Mouse (Mus musculus): ENCODE measurements around the gene Gfra4. TPM values are rescaled to one million over a fixed set of nuclear protein-coding genes. Genes with fewer than 3 reads are reported as not detected.
A peak's percentile ranks its signal among the peaks of the same experiment; 100 is the strongest.
"Not testable (repeated sequence)": the region's sequence is repeated elsewhere in the genome, so short reads cannot be mapped to it uniquely, and the experiment has no call there.

Gene Gfra4
- polyA plus RNA-seq, 1 experiment, result not detected

GRCm38 (mm10) chr2:131038675-131039074 lies 4.2 kb downstream of the Gfra4 start:
- no peak overlapping the region for H3K4me3 ChIP-seq (ENCODE audit: insufficient read depth, low read depth, low read length)
- no peak overlapping the region for H3K27ac ChIP-seq (ENCODE audit: insufficient read depth, low read depth, low read length)
- TF ChIP-seq CTCF (IDR thresholded peaks at IDR 0.05; ENCODE audit: insufficient read depth, low read depth, low read length) (no peak), POLR2A (IDR thresholded peaks at IDR 0.05; ENCODE audit: insufficient read depth, low read depth, low read length) (no peak)
- peaks cover 22% of the 10 kb centered on the region for H3K4me1 ChIP-seq (ENCODE audit: control insufficient read depth, insufficient read depth, low read length)
- WGBS, result 92% methylated on average over 5 of the region's 5 CpGs

- H3K27ac ChIP-seq (ENCODE audit: insufficient read depth, low read depth, low read length), result no peak overlapping the region
- H3K4me1 ChIP-seq (ENCODE audit: control insufficient read depth, insufficient read depth, low read length), result peaks cover 22% of the 10 kb centered on the region
- H3K4me3 ChIP-seq (ENCODE audit: insufficient read depth, low read depth, low read length), result no peak overlapping the region
- no peak for TF ChIP-seq POLR2A (IDR thresholded peaks at IDR 0.05; ENCODE audit: insufficient read depth, low read depth, low read length)
- TF ChIP-seq CTCF (IDR thresholded peaks at IDR 0.05; ENCODE audit: insufficient read depth, low read depth, low read length), result no peak
- WGBS, result 90% methylated on average over 6 of the region's 6 CpGs
Measured at GRCm38 (mm10) chr2:131038197-131038596, 4.7 kb downstream of the Gfra4 start.

GRCm38 (mm10) chr2:131037226-131037990 lies 5.5 kb downstream of the Gfra4 start:
- Histone ChIP-seq H3K27ac (ENCODE audit: insufficient read depth, low read depth, low read length) (0 out of 2 replicates have a peak overlapping the region, but pooled peaks have one; percentile 41), H3K4me3 (ENCODE audit: insufficient read depth, low read depth, low read length) (no peak overlapping the region), H3K4me1 (ENCODE audit: control insufficient read depth, insufficient read depth, low read length) (peaks cover 22% of the 10 kb centered on the region)
- no peak for TF ChIP-seq POLR2A (IDR thresholded peaks at IDR 0.05; ENCODE audit: insufficient read depth, low read depth, low read length)
- no peak for TF ChIP-seq CTCF (IDR thresholded peaks at IDR 0.05; ENCODE audit: insufficient read depth, low read depth, low read length)
- 40% methylated on average over 17 of the region's 17 CpGs for WGBS

GRCm38 (mm10) chr2:131036757-131037156 lies 6.1 kb downstream of the Gfra4 start:
- TF ChIP-seq POLR2A (IDR thresholded peaks at IDR 0.05; ENCODE audit: insufficient read depth, low read depth, low read length) (no peak), CTCF (IDR thresholded peaks at IDR 0.05; ENCODE audit: insufficient read depth, low read depth, low read length) (no peak)
- Histone ChIP-seq H3K4me1 (ENCODE audit: control insufficient read depth, insufficient read depth, low read length) (peaks cover 20% of the 10 kb centered on the region), H3K27ac (ENCODE audit: insufficient read depth, low read depth, low read length) (no peak overlapping the region), H3K4me3 (ENCODE audit: insufficient read depth, low read depth, low read length) (no peak overlapping the region)

GRCm38 (mm10) chr2:131036343-131036742 lies 6.5 kb downstream of the Gfra4 start:
- TF ChIP-seq CTCF (IDR thresholded peaks at IDR 0.05; ENCODE audit: insufficient read depth, low read depth, low read length) (no peak), POLR2A (IDR thresholded peaks at IDR 0.05; ENCODE audit: insufficient read depth, low read depth, low read length) (no peak)
- peaks cover 17% of the 10 kb centered on the region for H3K4me1 ChIP-seq (ENCODE audit: control insufficient read depth, insufficient read depth, low read length)
- H3K4me3 ChIP-seq (ENCODE audit: insufficient read depth, low read depth, low read length), result no peak overlapping the region
- H3K27ac ChIP-seq (ENCODE audit: insufficient read depth, low read depth, low read length), result no peak overlapping the region
- WGBS, result 93% methylated on average over 2 of the region's 2 CpGs

DNA sequence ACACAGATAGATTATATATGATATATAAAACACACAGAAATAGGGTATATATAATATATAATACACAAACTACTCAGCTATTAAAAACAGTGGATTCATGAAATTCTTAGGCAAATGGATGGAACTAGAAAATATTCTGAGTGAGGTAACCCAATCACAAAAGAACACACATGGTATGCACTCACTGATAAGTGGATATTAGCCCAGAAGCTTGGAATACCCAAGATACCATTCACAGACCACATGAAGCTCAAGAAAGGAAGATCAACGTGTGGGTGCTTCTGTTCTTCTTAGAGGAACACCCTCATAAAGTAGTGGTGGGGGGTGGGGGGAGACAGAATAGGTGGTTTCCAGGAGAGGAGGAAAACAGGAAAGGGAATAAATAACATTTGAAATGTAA lies 11.5 kb downstream of the Gfra4 start:
- H3K4me3 ChIP-seq (ENCODE audit: insufficient read depth, low read depth, low read length); H3K4me1 ChIP-seq (ENCODE audit: control insufficient read depth, insufficient read depth, low read length); H3K27ac ChIP-seq (ENCODE audit: insufficient read depth, low read depth, low read length): not testable (repeated sequence)
- WGBS, result 63% methylated on average over 1 of the region's 1 CpGs

GRCm38 (mm10) chr2:131030998-131031397 lies 11.9 kb downstream of the Gfra4 start:
- Histone ChIP-seq H3K27ac (ENCODE audit: insufficient read depth, low read depth, low read length) (no peak overlapping the region), H3K4me1 (ENCODE audit: control insufficient read depth, insufficient read depth, low read length) (peaks cover 7% of the 10 kb centered on the region), H3K4me3 (ENCODE audit: insufficient read depth, low read depth, low read length) (no peak overlapping the region)
- WGBS, result 81% methylated on average over 1 of the region's 1 CpGs
- no peak for TF ChIP-seq POLR2A (IDR thresholded peaks at IDR 0.05; ENCODE audit: insufficient read depth, low read depth, low read length)
- no peak for TF ChIP-seq CTCF (IDR thresholded peaks at IDR 0.05; ENCODE audit: insufficient read depth, low read depth, low read length)

- peaks cover 7% of the 10 kb centered on the region for H3K4me1 ChIP-seq (ENCODE audit: control insufficient read depth, insufficient read depth, low read length)
- no peak overlapping the region for H3K4me3 ChIP-seq (ENCODE audit: insufficient read depth, low read depth, low read length)
- no peak overlapping the region for H3K27ac ChIP-seq (ENCODE audit: insufficient read depth, low read depth, low read length)
- WGBS, result 96% methylated on average over 2 of the region's 2 CpGs
- TF ChIP-seq CTCF (IDR thresholded peaks at IDR 0.05; ENCODE audit: insufficient read depth, low read depth, low read length), result no peak
- TF ChIP-seq POLR2A (IDR thresholded peaks at IDR 0.05; ENCODE audit: insufficient read depth, low read depth, low read length), result no peak
Measured at GRCm38 (mm10) chr2:131030561-131030960, 12.3 kb downstream of the Gfra4 start.

DNA sequence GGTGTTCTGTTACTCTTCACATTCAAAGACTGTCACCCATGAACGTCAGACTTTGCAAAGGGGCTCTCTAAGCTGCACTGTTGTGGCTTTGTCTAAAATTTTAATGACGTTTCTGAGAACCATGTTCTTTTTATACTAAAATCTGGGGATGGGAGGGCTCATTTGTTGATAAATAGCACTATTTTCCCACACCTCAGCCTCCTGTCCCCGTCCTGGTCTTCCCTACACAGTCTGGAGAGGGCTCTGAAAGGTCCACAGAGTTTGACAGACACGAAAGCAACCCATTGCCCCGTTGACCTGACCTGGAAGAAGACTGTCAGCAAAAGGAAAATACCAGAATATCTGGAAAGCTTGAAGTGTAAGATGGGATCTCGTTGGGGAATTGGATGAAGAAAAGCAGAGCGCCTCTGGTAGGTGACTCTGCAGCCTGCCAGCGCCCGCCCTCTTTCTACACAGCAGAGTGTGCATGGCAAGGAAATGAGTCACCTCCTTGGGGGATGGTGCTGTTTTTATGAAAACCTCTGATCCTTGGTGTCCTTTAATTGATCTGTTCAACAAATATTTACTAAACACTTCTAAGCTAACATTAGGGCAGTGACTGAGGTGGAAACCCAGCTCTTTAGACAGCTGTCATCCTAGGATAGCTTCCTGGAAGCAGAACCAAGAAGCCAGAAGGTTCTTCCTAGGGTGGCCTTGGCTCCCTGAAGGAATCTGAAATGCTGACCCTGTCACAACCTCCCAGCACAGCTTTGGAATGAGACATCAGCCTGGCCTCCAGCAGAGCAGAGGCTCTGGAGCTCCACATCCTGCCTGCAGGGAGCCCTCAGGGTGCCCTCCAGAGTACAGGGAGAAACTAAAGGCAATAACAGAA lies 13.6 kb downstream of the Gfra4 start:
- Histone ChIP-seq H3K4me1 (ENCODE audit: control insufficient read depth, insufficient read depth, low read length) (peaks cover 7% of the 10 kb centered on the region), H3K4me3 (ENCODE audit: insufficient read depth, low read depth, low read length) (no peak overlapping the region), H3K27ac (ENCODE audit: insufficient read depth, low read depth, low read length) (peak overlapping the region; percentile 83)
- TF ChIP-seq POLR2A (IDR thresholded peaks at IDR 0.05; ENCODE audit: insufficient read depth, low read depth, low read length), result no peak
- TF ChIP-seq CTCF (IDR thresholded peaks at IDR 0.05; ENCODE audit: insufficient read depth, low read depth, low read length), result no peak
- WGBS, result 49% methylated on average over 9 of the region's 9 CpGs
